Mouse (Mus musculus) CH12F3 (cell line): Measurements from ENCODE around the gene Pkdcc.

ENCODE experiments used
- in situ Hi-C: fragments of 300-500 bp; cut with MboI; formaldehyde crosslinking; loops from 2 replicates; pipeline ENCODE4 v1.14.3; 2020; ENCODE audit warnings: low sequenced_read_pairs

Gene Pkdcc

DNA sequence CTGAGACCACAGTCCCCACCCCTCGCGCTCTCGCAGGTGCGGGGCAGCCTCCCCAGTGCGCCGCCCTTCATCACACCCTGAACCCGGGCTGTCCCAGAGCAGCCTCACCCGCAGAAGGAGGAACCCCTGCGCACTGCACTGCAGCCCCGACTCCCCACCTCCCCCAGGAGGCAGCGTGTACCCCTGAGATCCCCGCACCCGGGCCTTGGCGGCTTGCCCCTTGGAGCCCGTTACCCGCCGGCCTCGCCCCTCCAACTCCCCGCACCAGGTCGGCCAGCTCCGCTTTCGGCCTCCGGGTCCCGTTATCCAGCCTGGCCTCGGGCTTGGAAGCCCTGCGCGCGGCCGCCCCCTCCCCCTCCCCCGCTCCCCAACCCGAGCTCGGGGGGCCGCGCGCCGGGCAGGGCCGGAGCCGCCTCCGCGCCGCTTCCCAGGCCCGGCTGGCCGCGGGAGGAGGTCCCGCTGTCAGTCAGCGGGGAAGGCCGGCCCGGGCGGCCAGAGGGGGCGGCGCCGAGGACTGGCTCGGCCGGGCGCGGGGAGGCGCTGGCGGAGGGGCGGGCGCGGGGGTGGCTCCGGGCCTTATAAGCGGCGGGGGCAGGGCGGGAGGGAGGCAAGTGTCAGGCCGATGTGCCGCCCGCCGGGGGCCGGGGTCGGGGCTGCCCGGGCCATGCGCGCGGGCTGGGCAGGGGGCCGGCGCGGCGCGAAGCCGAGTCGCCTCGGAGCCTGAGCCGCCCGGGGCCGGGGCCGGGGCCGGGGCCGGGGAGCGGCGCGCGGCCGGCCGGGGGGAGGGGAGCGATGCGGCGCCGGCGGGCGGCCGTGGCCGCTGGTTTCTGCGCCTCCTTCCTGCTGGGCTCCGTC, at the start of gene Pkdcc:
Pkdcc (plus strand) TSS at position 619 of the 855 bp plus-strand sequence.
- in situ Hi-C loops = no loop called here

DNA sequence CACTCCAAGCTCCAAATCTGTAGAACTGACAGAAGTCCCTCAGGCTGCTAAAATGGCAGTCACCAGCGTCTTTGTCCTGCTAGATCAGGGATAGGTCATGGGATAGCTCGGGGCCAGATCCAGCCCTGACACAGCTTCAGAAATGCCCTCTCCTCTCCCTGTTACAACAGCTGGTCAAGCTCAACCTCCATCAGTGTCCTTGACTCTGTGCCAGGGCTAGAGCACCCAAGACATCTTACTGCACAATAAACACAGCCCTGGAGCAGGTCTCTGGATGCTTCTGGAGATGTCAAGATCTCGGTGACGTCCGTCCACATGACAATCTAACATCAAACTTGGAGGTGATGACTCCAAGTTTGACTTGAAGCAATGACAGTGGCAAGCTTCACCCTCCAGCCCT, 48.9 kb upstream of the Pkdcc start:
- in situ Hi-C loops = no loop called here

DNA sequence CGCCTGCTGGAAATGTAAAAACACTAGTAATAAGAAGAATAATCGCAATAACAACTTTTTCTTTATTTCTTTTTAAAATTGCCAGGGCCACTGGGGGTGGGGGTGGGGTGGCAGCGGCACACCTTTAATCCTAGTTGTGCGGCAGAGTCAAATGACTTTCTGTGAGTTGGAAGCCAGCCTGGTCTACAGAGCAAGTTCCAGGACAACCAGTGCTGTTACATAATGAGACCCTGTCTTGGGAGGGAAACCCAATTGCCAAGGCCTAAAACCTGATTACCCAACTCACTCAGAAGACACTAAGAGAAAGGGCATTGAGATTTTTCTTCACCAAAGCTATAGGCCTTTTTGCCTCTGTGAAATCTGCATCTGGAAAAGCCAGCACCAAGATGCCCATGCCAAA, 38.9 kb upstream of the Pkdcc start:
- in situ Hi-C loops = no loop called here

DNA sequence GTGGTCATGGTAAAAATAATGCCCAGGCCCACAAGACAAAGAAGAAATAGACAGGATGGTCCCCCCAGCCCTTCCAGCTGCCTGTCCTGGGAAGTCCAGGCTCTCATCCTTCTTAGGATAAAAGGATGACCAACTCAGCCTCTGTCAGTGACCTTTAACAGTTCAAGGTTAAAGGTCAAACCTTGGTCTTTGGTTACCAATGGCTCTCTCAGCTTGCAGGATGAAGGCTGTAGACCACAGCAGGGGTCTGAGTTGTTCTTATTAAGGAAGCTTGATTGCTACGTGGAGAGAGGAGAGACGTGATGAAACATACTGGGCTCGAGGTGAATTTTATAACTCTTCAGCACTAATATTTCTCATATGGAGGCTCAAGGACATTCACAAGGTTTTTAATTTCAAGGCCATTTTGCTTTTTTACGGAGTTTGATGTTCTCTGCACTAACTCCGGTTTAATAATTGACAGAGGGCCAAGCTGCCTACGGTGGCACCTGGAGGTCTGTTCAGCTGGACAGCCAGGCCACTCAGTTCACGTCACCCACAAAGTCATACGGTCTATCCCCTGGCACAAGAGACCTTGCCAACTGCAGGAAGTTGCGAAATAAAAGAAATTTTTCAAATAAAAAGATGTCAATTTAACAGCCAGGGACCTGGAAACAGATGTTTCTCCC, 36.5 kb upstream of the Pkdcc start:
- in situ Hi-C loops = no loop called here

DNA sequence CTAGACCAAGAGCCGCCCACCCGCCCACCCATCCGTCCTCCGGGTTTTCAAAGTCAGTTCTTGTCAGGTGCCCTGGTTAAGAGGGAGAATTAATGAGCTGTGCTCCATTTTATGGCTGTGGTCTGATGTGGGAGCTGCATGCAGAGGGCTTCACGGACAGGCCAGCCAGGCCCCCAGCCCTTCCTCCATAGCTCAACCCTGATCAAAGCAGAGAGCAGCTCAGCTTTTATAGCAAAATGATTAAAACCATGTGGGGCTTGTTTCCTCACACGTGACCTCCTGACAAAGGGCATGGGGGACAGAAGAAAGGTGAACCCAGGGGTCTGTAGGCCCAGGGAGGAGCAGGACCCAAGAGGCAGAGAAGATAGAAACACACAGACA, 36.0 kb upstream of the Pkdcc start:
- in situ Hi-C loops = no loop called here

DNA sequence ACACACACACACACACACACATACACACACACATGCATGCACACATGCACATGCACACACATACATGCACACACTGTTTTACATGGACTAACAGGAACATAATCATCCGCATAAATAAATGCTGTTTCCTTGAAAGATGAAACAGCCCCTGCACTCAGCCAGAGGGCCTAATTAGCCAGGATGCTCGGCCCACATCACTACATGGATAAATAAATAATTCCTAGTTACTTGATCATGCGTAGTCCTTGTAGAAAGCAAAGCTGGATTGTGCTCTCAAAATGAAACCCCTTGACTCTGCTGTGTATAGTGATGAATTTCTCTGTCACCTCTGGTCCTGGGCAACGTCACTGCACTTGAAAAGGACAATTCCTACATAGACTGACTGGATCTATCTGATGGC, 35.5 kb upstream of the Pkdcc start:
- in situ Hi-C loops = no loop called here

DNA sequence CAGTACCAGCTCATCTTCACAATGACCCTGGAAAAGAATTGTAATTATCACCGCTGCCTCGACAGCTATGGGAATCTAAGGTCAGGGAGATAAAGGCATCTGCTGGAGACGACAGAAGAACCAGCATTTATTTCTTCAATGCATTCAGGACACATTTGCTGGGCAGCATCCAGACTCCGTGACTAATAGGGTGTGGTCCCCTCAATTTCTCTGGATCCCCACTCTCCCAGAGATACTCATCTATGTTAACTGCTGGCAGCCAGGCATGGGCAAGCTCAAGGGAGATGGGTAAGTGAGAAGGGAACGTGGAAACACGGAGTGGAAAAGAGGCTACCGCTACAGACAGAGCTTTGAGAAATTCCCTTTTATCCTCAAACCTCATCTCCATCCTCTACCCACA, 34.0 kb upstream of the Pkdcc start:
- in situ Hi-C loops = no loop called here

DNA sequence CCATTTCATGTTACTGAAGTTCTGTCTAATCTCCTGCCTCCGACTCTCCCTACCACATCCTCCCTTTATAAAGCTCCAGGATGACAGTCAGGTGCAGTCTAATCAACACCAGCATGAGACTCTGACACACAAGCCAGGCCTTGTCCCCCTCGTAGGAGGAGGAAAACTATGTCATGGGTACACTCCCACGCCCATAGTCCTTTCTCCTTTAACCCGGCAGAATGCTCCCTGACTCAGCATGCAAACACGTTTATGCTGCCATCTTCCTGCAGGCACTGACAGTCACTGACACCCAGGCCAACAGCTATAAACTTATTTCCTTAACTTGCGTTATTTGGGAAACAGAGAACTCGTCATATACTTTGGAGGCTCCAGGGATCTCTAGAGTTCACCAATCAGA, 33.5 kb upstream of the Pkdcc start:
- in situ Hi-C loops = no loop called here

DNA sequence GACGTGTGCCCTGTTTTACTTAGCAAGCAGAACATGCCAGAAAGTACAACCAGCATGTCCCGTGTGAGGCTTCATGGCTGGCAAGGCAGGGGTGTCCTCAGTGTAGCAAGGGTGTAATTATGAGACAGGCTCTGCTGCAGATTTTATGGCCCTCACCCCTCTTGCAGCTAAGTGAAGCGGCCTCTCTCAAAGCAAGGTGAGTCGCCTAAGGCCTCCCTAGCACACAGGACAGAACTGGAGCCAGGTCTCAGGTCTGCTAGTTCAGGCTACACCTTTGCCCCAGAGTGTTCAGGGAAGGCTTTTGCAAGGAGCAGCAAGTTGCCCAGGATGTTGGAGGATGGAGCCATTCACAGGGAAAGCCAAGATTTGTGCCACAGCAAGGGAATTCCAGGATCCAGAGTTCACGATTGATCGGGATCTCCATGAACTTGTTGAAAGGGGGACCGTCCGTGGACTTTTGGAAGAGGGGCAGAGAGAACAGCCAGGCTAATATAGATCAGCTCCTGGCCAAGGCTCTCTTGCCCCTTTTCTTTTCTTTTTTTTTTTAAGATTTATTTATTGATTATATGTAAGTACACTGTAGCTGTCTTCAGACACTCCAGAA, 32.9 kb upstream of the Pkdcc start:
- in situ Hi-C loops = no loop called here

DNA sequence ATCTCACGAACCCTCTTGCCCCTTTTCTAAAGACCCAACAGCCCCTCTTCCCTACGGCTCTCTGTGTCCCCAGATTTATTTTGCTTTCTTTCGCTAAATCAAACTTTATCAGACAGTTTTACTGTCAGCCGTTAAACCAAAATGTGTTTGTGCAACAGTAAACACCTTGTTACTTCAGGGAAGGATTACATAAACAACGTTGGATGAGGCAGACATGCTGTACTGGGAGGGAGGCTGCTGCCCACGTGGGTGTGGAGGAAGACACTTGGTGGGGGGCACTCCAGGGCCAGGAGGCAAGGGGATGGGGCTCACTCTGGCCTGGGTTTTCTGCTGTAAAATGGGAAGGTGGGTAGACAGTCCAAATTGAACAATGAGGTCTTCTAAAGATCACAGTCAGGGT, 32.3 kb upstream of the Pkdcc start:
- in situ Hi-C loops = no loop called here

DNA sequence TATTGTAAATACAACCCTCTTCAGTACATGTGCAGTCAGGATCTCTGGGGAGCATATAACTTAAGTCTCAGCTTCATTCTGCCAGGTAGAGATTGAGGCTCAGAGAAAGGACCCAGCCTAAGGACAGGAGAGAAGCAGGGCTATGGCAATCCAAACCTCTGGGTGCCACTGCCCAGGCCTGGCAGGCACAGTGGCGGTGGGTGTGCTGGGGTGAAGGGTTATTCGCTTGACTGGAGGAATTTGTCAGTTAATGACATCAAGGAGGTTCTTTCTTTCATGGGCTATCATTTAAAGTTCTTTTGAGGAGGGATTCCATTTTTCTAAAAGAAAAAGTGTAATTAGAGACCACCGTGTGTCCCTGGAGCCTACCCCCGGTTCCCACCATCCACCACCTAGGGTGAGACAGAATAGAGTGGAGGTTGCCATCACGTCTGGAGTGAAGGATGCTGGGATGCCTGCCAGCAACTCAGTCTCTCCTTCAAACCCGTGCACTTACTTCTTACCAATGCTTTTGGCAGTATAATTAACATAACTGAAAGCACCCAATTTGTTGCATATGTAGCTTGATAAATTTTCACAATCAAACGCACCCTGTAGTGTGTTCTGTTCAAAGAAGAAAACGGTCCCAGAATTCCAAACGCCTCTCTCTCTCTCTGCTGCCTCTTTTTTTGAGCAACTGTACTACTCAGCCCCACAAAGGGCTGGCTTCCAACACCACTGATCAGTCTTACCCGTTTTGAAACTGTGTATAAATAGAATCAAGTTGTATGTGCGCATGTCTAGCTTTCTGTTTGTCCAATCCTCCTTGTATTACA, 27.1 kb upstream of the Pkdcc start:
- in situ Hi-C loops = no loop called here

DNA sequence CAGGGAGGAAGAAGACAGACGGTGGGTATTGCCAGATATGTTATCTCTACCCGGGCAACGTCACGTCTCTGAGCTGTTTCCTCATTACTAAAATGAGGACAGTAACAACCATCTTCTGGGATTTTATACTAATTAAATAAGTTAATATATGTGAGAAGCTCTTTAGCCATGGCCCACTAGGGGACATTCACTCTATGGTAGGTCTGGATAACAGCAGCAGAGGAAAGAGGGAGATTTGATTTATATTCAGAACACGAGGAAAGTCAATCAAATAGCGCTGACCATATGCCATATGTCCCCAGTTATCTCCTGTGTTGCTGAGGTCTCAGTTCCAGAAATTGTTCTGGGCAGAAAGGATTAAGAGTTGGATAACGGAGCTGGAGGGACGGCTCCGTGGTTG, 24.3 kb upstream of the Pkdcc start:
- in situ Hi-C loops = no loop called here

DNA sequence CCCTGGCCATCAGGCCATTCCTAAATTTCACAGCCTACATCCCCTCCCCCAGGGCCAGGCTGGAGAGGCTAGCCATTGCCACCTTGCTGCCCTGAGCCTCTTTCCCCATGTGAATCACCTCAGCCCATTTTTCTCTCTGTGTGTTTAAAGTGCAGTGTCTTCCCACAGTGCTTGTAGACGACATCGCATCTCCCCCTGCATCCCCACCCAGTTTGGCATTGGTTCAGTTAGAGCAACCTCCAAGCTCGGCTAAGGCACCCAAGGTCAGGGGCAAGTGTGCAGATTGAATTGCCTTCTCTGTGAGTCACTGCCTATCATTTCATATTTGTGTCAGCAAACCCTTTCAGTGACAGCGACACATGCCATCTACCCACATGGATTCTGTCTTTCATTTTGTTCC, 20.6 kb upstream of the Pkdcc start:
- in situ Hi-C loops = no loop called here

DNA sequence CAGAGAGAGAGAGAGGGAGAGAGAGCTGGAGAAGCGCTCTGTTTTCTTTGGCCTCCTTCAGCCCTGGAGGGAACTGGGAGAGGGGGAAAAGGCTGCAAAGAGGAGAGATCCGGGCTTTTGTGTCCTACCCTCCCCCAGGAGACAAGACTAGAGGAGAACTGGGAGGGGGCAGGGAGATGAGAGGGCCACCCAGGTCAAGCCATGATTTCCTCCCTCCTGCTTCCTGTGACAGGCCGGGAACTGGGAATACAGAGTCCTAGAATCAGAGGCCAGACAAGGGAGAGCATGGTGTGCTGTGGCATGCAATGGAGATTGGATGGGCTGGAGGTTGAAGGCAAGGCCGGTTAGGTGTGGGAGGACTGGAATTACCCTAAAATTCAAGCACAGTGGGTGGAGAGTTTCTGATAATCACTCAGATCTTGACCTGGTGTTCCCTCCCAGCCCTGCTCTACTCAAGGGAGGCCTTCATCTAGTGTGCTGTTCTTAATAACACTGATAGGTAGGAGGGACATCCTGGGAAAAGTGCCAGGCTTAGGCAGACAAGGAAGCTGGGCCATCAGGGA, 17.6 kb upstream of the Pkdcc start:
- in situ Hi-C loops = no loop called here

DNA sequence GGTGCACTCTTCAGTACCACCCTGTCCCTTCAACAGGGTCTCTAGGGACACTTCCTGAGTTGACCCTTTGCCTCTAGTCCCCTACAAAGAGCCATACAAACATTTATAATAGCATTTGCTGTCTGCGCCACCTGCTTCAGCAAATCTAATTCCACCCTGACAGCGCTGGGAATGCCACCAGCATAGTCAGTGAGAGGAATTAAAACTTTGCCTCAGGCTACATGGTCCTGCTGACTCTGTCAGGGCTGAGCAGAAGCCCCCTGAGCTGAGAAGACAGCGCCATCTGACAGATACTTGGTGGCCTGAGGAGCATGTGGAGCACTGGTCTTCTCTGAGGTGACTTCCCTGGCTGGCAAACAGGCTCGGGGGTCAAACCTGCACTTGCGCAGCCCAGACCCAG, 14.6 kb upstream of the Pkdcc start:
- in situ Hi-C loops = no loop called here

DNA sequence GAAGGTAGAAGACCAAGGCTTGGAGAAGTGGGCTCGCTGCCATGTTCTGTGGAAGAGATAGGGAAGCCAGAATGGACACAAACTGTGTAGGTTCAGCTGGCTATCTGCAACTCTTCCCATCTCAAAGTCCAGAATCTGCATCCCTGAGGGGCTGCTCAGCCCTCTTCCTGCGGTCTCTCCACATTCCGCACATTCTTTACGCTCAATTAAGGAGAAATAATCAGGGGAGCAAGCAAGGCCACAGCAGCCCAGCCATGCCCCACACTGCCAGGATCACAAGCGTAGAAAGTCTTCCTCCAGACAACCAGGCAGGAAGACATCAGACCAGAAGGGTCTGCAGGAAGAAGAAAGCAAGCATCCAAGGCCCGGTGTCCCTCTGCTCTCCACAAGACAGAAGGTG, 13.8 kb upstream of the Pkdcc start:
- in situ Hi-C loops = no loop called here

DNA sequence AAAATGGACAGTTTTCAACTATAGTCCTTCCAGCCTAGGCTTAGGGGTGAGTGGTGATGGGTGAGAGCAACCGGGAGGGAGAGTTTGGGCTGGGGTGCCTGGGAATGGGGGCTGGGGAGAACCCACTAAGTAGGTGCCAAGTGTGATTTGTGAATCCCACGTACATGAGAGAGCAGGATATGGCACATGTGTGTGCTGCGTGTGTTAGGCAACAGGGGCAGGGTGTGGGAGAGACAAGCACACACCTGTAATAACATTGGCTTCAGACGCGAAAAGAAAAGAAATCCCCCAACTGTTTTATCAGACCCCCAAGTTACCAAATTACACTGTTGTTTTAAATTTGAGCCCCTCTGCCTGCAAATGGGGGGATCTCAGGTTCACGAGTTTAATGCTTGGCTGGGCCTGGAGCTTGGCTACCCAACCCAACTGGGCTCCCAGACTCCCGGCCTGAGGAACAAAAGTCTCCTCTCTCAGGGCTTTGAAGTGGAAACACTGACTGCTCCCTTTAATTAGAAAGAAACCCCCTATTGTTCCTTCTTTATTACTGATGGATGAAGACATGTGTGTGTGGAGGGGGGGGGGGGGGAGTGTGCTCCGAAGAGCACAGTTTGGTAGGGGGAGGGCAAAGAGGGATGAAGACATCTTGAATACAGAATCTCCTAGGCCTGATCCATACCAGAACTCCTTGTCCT, 11.3 kb upstream of the Pkdcc start:
- in situ Hi-C loops = no loop called here

DNA sequence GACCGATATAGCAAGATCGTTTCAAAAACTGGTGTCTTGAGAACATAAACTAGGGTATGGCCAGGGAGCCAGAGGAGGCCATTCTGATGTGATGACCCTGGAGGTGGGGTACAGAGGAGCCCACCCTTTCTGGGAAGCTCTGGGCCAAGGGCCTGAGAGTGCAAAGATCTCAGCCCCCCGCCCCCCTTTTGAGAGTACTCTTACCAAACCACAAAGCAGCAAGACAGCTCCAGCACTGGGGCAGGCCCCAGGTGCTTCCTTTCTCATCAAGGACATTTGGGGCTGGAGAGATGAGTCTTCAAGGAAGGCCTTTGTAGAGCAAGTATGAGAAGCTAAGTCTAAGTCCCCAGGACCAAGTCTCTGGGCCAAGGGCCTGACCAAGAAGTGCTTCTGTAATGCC, 7.8 kb upstream of the Pkdcc start:
- in situ Hi-C loops = no loop called here

DNA sequence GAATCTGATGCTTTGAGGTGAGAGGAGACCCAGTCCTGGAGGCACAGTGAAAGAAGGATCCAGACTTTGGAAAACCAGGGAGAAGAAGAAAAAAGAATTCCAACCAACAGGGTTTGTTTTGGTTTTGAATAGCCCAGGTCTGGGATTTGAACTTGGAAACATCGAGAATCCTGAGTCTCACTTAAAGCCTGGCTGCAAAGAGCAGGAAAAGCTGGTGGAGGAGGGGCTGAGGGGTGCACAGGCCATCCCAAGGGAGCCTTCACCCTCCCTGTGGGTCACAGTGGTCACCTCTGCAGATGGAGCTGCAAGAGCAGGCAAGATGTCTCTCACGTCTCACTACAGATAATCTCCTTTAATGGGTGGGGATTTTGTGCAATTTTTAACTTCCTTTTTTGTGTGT, 6.6 kb upstream of the Pkdcc start:
- in situ Hi-C loops = no loop called here

DNA sequence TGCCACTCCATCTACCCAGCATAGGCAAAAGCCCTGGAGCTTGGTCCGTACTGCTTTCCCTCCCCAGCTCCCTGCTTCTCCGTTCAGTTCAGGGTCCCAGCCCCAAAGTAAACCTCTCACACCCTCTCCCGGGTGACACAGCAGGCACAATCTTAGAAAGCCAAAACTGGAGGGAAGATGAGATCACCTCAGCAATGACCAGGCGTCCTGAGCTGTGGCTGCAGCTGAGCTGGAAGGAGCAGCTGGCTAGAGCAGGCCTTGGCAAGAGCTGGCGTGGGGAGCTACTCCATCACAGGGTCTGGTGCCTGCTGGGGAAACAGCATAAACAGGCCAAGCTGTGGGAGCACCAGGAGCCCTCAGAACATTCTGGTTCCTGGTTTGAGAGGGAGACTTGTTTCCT, 4.6 kb upstream of the Pkdcc start:
- in situ Hi-C loops = no loop called here
